Mouse (Mus musculus): ENCODE data around the gene Gm17027. TPM values are rescaled to one million over a fixed set of nuclear protein-coding genes. Genes with fewer than 3 reads are reported as not detected.
"Not testable (repeated sequence)": the region's sequence is repeated elsewhere in the genome, so short reads cannot be mapped to it uniquely, and the experiment has no call there.

Gm17027 gene
- total RNA-seq (2021): not detected
- long read RNA-seq, experiment 1: 0 reads
- long read RNA-seq, experiment 2: 0 reads

DNA sequence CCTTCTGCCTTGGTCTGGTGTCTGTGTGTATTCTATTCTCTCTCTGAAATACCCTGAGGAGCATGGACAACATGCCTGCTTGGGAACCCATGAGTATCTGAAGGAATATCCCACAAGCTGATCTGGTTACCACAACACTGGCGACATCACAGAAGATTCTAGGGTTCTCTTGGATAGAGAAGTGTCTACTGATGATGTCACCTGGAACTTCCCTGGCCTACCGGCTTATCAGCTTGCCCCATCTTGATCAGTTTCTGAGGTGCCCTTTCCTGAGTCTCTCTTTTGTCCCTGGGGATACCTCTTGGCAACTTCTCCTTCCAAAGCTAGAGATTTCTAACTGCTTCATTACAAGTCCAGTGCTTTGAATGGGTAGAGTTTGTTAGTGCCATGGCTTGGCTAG lies at the start of gene Gm17027:
TSS of gene Gm17027 (minus strand) at position 101 of the 400 bp plus-strand sequence.
- not testable (repeated sequence) for DNase-seq (ENCODE audit: low spot score in 2 of 2)

DNA sequence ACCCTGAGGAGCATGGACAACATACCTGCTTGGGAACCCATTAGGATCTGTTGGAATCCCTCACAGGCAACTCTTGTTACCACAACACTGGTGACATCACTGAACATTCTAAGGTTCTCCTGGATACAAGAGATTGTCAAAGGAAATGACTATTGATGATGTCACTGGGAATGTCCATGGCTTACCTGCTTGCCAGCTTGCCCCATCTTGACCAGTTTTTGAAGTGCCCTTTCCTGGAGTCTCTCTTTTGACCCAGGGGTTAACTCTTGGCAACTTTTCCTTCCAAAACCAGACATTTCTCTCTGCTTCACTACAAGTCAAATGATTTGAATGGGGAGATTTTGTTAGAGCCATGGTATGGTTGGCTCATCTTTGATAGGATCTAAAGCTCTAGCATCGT lies 28.3 kb upstream of the Gm17027 start, which contains the start of gene Gm3573:
TSS of gene Gm3573 (minus strand) at position 101 of the 400 bp plus-strand sequence.
- DNase-seq (ENCODE audit: low spot score in 2 of 2): not testable (repeated sequence)

DNA sequence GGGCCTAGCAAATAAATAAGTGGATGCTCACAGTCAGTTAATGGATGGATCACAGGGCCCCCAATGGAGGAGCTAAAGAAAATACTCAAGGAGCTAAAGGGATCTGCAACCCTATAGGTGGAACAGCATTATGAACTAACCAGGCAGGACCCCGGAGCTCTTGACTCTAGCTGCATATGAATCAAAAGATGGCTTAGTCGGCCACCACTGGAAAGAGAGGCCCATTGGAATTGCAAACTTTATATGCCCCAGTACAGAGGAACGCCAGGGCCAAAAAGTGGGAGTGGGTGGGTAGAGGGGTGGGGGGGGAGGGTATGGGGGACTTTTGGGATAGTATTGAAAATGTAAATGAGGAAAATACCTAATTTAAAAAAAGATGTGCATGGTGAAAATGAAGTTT lies 21.5 kb upstream of the Gm17027 start:
- not testable (repeated sequence) for DNase-seq (ENCODE audit: low spot score in 2 of 2)

- peak in 1 of 2 experiments; percentile 16 for DNase-seq (ENCODE audit: low spot score in 2 of 2)
Measured at GRCm38 (mm10) chr14:42134571-42134970, 27.9 kb downstream of the Gm17027 start.

GRCm38 (mm10) chr14:42133806-42134205 lies 28.6 kb downstream of the Gm17027 start:
- DNase-seq (ENCODE audit: low spot score in 2 of 2): peak in 1 of 2 experiments; percentile 1

GRCm38 (mm10) chr14:42117269-42117668 lies 45.2 kb downstream of the Gm17027 start, which contains the start of gene Gm7951:
Gene Gm7951 (minus strand): TSS chr14:42117369.
- not testable (repeated sequence) for DNase-seq (ENCODE audit: low spot score in 2 of 2)

Other genes with a start within 250 kb of the Gm17027 start
- not detected for gene 1700049E17Rik1, start 237.7 kb downstream of the Gm17027 start, total RNA-seq (2021)
- gene 1700024B05Rik, start 218.6 kb downstream of the Gm17027 start, total RNA-seq (2021): under 1 TPM in 1 of 2 experiments, not detected in 1; 0.44 TPM
- gene Gm6401, start 194.7 kb downstream of the Gm17027 start, total RNA-seq (2021): not detected
- 1 to 10 TPM in 1 of 2 experiments, under 1 TPM in 1; 0.42 to 1.8 TPM for gene Gm3543, start 179.3 kb downstream of the Gm17027 start, total RNA-seq (2021)
- gene Gm7951, start 45.3 kb downstream of the Gm17027 start, total RNA-seq (2021): not detected
- 1 to 10 TPM; 1.1 to 2.2 TPM for gene Gm3573, start 28.2 kb upstream of the Gm17027 start, total RNA-seq (2021)
- gene Gm17026, start 97.4 kb upstream of the Gm17027 start, total RNA-seq (2021): not detected
- not detected for gene Gm9611, start 134.7 kb upstream of the Gm17027 start, total RNA-seq (2021)
- not detected for gene Gm7995, start 147.6 kb upstream of the Gm17027 start, total RNA-seq (2021)

Measured in left cerebral cortex, adult 18-20 months (tissue).